Mouse (Mus musculus) skeletal muscle tissue, adult 2 months (tissue): ENCODE measurements around the gene Calcoco1.

Experiments used
- DNase-seq: peaks from one replicate; pipeline ENCODE4 v3.0.0-alpha.2; 2012; ENCODE audit warnings: low read depth, low spot score

The Calcoco1 gene

DNA sequence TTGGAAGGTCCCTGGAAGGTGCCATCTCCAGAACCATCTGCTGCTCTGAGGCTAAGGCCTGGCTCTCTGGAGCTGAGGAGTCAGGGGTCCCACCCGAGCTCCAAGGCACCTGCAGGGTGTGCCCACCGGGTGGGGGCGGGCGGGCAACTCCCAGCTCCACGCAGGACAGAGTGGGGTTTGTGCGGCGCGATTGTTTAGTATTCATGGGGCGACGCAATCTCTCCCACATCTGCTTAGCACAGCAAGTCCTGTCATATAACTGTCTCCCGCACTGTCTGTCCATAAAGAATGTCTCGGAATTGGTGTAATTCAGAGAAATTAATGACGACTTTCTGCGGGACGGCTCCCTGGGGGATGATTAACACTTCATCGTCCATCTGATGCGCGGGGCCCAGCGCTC, 15.1 kb upstream of the Calcoco1 start:
- DNase-seq = no peak

- DNase-seq = no peak
Observed at GRCm38 (mm10) chr15:102736127-102736944, 14.4 kb upstream of the Calcoco1 start.

DNA sequence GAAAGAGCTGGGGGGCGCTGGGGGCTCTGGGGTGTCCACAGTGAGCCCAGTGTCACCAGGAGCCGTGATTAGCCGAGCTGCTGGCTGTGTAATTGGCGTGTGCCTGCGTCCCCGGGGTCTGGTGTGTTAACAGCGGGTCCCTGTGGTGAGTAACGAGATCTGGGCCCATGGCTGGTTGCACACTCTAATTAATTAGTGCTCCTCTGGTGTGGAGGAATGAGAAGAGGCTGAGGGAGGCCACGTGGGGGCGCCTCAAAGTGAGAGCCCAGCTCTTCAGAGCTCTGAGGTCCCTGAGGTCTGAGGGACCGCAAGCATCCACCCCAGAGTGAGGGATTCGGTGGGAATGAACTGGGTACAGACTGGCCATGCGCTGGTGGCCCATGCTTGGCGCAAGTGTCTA, 13.1 kb upstream of the Calcoco1 start:
- no peak for DNase-seq

DNA sequence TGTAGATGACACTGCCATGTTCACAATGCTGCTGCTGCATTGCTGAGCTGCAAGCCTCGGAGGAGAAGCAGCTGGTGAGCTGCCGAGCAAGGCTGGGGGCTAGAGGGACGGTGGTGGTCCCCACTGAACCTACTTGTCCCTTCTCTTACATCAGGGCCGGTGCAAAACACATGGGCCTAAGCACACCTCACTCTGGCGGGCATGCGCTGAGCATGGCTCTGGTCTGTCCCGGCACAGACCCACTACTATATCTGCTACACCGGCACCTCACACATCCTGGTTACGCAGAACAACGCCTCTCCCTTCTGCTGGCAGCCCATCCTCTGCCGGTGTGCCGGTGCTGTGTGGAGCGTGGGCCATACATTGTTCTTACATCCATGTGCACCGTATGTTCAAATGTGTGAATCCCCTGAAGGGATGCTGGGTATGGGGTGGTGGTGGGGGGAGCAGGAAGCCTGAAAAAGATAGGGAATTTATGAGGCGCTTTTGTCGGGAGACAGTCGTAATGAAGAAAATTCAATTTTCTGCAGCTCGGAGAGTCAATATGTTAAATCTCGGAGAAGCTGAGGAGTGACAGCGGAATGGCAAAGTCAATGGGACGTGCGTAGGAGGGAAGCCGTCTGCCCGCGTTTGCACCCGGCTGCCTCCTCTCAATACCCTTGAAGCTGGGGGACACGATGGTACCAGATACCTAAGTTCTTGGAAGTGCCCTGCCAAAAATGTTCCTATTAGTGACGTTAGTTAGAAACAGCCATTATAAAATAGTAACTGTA, 12.0 kb upstream of the Calcoco1 start:
- no peak for DNase-seq

GRCm38 (mm10) chr15:102733233-102733632, 11.3 kb upstream of the Calcoco1 start:
- DNase-seq = no peak

DNA sequence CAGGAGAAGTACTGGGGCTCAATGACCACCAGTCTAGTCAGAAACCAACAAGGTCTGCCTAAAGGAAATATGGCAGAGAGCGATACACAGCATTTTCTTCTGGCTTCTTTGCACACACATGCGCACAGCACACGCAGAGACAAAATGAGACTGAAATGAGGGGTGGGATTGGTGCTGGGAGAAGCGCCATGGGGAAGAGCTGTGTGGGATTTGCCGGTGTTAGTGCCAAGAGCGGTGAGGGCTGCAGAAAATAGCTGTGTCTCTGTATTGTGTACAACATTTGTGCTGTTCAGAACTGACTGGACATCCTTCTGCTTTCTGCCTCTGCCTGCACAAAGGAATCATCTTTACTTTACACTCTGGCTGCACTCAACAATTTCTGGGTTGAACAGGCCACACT, 10.4 kb upstream of the Calcoco1 start:
- DNase-seq = no peak

DNA sequence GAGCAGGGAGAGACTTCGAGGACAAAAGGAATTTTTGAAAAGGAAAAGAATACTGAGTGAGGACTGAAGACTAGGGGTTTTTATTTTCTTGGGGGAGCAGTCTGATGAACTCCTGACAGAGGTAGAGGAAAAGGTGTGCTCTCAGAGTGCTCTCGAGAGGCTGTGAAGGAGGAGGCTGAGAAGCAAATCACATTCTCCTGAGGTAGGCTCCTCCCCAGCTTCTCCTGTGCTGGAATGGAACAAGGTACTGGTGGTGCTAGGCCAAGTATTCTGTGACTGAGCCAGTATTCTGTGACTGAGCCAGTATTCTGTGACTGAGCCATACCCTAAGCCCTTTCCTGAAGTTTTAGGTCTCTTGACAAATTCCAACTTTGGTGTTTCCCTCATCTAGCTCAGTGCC, 6.0 kb upstream of the Calcoco1 start:
- DNase-seq = no peak

- no peak for DNase-seq
Observed at GRCm38 (mm10) chr15:102723358-102724135, 1.6 kb upstream of the Calcoco1 start.

- no peak for DNase-seq
Observed at GRCm38 (mm10) chr15:102722500-102722931, 538 bp upstream of the Calcoco1 start.

DNA sequence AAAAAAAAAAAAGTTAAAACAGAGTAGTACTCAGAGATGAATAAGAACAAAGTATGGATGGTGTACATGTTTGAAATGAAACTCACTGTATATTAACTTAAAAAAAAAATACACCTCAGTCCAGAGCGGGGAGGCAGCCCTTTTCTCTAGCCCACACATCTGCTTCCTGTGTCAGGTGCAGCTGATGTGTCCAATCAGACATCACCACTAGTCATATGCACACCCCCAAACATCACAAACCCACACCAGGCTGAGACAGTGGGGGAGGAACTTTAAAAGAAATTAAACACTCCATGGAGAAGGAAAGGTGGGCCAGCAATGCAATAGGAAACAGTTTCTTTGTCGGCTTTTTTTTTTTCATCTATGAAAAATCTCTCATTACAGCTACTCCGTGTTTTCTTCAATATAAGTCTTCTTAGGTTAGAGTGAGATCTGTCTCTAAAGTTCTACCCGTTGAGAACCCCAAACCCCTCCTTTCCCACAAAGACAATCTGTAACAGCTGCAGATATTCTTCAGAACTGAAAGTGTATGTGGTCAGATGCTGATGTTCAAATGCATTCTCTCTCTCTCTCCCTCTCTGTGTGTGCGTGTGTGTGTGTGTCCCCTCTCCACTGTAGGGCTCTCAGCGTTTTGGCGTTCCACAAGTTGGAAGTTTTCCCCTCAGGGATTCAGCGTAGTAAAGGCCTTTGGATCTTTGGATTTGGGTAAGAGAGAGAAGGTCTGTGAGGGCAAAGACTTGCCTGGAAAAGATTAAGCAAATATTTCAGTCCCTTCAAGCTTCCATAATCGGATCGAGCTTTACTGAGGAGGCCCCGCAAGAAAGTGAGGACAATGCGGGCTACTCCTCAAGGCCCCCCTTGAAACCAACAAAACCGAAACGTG, 721 bp downstream of the Calcoco1 start:
- no peak for DNase-seq

DNA sequence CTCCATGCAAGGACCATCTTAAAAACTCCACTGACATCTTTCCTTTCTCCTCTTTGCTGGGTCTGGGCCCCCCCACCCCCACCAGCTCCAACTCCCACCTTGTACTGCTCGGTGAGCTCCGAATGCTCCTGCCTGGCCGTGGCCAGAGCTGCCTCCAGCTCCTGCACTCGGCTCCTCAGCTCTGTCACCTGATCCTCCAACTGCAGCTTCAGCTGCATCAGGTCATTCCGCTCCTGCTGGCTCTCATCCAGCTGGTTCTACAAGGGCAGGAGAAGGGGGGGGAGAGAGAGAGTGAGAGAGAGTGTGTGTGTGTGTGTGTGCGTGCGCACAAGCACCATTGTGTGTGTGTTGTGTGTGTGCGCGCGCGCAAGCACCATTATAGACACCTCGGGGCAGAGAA, 5.8 kb downstream of the Calcoco1 start:
- DNase-seq = peak; percentile 89

DNA sequence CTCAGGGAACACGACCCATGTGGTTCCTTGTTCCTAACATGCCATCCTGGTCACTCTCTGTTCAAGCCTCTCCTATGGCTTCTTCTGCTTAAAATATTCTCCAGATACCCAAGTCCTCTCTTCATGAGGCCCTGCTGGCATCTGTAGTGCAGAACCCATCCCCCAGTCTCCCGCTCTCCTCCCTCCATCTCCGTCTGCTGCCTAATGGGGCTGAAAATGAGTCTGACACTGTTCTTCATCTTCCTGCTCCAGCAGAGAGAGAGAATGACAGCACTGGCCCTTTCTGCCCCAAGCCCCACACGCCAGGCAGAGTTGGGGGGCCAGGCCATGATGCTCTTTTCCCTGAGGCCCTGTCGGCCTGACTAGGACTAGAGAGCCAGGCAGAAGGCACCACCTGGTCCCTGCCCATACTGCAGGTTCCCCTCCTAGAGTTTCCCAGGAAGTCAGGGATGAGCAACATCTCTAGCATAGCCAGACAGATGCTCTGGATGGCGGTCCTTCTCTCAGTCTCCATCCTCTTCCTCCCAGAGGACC, 14.2 kb downstream of the Calcoco1 start:
- no peak for DNase-seq

DNA sequence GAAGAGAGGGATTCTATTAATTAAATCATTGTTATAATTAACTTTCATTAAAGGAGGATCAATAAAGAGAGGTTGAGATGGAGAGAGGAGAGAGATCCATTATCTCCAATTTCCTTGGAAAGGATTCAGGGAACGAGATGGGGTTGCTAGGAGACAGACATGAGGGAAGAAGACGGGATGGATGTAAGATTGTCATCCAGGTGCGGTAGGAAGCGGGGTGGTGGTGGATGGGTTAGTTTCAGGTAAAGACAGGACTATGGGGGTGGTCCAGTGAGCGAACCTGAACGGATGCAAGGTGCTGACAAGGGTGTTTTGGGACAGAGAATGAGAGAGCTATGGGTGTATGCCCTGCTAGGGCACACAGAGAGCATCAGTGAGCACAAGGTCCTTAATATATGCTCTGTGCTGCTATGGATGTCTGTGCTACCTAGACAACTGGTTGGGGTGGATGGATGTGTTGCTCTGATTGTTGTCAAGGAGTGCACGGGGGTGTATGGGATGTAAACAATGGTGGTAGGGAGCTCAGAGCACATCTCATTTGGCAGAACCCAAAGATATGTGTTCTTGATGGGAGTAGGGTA, 16.0 kb downstream of the Calcoco1 start:
- DNase-seq = no peak

- no peak for DNase-seq
Observed at GRCm38 (mm10) chr15:102705226-102705894, 16.6 kb downstream of the Calcoco1 start.

DNA sequence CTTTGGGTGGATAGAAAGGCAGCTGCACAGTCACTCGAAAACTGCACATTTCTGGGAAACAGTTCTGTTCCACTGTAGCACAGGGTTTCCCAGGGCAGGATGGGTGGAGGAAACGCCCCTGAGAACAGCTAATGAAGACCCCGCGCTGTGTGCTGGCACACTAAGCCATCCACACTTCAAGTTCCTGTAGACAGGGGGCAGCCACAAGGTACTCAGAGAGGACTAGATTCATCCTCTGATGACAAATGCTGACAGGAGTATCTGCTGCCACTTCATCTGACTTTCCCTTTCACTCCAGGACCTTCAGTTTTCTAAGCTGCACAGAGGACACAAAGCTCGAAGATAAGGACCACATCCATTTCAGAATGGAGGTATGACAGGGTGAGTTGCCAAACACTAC, 17.2 kb downstream of the Calcoco1 start:
- DNase-seq = no peak

- no peak for DNase-seq
Observed at GRCm38 (mm10) chr15:102702972-102703371, 19.0 kb downstream of the Calcoco1 start.

GRCm38 (mm10) chr15:102698193-102698592, 23.8 kb downstream of the Calcoco1 start:
- peak; percentile 31 for DNase-seq

DNA sequence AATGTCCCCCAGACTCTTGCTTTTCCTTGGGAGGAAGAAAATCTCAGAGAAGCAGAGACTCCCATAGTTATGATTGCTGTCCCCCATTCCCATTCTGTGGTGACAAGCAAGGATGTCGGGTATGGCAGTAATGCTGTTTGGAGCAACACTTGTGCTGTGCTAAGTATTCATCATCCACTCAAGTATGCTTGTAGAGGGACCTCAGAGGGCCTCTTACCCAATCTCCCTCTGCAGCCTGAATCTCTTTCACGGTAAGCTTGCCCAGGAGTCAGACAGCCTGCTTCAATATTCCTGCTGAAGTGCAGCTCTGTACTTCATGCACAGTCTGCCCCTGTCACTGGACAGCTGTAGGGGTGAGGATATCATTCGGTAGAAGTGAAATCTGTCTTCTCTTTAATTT, 25.1 kb downstream of the Calcoco1 start:
- no peak for DNase-seq

- DNase-seq = no peak
Observed at GRCm38 (mm10) chr15:102693600-102693999, 28.4 kb downstream of the Calcoco1 start.

- no peak for DNase-seq
Observed at GRCm38 (mm10) chr15:102692991-102693411, 29.0 kb downstream of the Calcoco1 start.
